Mouse (Mus musculus): ENCODE measurements around the gene Ereg.

The Ereg gene

DNA sequence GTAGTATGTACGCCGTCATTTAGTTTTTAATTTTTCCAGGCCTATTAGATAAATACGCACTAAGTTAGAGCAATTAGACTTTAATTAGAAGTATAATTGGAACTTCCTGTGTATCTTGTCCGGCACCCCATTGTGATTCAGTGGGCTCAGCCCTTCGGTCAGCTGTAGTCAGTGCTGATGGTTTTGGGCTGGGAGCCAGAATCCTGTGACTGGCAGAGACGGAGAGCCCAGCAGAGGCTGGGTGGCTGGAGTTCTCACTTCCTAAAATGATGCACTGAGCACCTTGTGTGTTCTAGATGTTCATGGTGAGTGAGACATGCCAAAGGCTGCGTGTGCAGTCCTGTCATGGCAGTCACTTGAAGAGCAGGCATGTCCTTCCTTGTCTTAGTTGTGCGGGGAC lies 36.6 kb downstream of the Ereg start:
- DNase-seq (ENCODE audit: low spot score in 2 of 2) = no peak

DNA sequence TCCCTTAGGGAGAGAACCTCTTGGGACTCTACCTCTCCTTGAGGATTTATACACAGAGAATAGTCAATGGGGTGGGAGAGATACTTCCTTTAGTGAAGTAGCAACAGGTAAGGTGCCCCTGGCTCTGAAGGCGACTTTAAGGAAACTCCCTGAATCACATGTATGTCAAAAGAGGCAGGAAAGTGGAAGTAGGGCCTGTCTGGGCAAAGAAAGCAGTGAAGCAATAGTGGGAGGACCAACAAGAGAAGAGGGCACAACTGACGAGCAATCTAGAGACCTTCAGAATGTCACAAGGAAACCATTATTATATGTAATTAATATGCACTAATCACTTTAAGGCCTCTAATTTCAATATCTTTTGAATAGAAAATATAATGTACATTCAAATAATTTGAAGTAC lies 39.5 kb downstream of the Ereg start:
- DNase-seq (ENCODE audit: low spot score in 2 of 2) = no peak

DNA sequence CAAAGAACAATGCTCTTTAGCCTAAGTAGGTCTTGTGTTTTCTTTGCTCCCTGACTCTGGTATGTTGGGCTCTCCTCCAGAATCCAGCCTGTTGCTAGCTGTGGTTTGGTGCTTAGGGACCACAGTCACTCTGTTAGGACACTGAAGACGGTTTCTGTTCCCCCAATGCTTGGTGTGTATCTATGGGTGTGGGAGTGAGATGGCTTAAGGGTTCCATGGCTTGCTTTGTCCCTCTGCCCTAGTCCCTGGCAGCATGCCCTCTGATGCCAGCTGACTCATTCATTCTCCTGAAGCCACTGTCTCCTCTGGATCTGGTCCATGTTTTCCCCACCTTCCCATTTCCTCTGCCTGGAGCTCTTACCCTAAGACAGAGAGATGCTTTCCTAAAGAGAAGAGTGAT lies 40.2 kb downstream of the Ereg start:
- DNase-seq (ENCODE audit: low spot score in 2 of 2) = no peak

DNA sequence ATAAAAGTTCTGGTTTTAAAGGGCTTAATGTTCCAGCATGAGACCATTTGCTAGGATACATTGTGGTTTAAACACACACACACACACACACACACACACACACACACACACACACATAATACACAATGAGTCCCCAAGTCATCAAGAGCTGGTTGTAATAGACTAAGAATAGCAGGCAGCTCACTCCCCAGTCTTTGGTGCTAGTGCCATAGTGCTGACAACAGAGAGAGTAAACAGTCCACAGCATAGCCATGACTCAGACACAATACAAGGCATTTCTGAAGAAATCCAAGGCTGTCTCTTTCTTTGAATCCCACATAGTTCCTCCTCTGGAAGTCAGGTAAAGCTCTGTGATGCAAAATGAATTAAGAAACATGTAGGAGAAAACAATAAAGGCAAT lies 44.2 kb downstream of the Ereg start:
- no peak for DNase-seq (ENCODE audit: low spot score in 2 of 2)

DNA sequence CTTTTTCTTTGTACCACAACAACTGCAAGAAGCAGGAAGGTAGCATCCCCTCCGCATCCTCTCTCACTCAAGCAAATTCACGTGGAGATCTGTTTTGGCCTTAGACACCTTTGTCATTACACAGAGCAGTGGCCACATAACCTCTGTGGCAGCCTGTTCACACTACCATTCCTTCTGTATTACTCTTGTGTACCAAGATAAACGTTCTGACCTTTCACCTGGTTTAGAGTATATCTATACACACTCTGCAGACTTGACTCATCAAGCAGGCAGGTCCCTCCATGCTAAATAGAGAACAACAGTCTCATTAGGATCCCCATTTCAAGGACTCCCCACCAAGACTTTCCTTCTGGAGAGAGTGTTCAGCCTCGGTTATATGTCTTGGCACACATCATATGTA lies 49.0 kb downstream of the Ereg start:
- no peak for DNase-seq (ENCODE audit: low spot score in 2 of 2)

DNA sequence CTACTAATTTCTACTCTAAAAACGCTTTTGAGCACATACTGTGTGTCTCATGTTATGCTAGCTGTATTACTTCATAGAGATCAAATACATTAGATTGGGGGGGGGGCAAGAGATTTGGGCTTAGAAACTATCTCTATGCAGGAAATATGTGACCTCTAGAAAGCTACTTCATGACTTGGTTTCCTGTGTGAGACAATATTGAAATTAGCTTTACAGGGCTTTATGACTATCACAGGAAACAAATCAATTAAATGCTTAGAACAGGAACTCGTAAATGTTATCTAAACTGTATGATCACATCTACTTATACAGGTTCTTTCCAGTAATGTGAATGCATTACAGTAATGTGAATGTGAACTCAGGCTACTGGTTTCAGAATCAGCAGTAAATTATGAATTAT lies 49.7 kb downstream of the Ereg start:
- DNase-seq (ENCODE audit: low spot score in 2 of 2) = no peak

DNA sequence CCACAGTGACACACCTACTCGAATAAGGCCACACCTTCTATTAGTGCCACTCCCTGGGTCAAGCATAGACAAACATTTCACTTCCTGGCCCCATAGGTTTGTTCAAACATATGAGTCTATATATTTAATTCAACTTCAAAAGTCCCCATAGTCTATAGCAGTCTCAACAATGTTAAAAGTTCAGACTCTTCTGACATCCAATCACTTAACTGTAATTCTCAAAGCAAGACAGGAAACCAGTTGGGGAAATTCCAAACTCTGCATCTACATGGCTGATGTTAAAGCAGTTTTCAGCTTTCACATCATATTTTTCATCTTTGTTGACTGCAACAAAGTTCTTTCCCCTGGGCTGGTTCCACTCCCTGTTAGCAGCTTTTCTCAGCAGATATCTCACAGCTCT lies 52.2 kb downstream of the Ereg start:
- DNase-seq (ENCODE audit: low spot score in 2 of 2) = no peak

DNA sequence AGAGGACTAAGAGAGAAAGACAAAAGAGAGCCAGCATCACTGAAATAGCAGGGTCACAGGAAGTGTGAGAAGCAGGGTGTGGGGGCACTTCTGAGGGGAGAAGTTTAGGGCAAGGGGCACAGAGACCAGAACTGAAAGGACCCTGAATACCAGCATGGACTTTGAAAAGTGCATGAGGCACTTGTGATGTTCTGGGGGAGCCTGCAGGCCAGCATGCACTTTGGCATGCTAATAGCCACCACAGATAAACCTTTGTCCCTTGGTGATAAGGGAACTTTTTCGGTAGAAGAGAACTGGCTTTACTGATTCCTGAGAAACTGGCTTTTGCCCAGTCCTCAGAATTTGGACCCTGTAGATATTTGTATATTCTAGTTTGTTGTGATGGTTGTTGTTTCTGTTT lies 60.5 kb downstream of the Ereg start:
- no peak for DNase-seq (ENCODE audit: low spot score in 2 of 2)

DNA sequence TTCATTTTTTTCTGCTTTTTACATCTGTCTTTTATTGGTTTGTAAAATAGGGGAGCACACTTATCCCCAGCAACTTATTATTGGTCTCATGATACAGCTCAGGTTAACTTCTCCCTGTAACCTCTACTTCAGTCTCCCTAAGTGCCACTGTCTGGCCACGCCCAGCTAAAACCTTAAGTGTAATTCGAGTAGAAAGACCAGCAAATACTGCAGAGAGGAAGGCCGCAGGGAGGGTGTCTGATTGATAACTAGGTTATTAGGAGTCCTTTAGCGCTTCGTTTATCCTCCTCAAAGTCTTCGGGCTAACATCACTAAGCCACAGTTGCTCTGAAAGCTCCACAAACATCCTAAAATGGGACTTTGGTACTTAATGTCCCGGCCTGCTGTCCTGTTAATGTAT lies 64.5 kb downstream of the Ereg start:
- no peak for DNase-seq (ENCODE audit: low spot score in 2 of 2)

DNA sequence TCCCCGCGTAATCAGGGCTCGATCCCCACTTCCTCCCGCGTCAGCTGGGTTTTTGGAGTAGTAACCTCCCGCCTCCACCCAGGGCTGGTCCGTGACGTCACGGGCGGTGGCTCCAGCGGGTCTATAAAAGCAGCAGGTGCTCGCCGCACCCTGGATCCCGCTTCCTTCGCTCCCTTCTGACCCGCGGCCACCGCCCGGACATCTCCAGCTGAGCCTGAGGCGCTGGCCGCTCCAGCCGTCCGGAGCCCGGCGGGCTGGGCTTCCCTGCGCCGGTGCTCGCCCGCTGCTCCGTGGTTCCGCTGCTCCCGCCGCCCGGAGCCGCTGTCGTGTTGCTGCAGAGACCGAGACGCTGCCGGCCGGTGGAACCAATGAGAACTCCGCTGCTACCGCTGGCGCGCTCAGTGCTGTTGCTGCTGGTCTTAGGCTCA lies 65.0 kb downstream of the Ereg start, which contains the start of gene Areg:
Gene Areg, plus strand, starts transcription at position 154 of the 428 bp plus-strand sequence.
- DNase-seq (ENCODE audit: low spot score in 2 of 2) = peak; percentile 15 to 25

DNA sequence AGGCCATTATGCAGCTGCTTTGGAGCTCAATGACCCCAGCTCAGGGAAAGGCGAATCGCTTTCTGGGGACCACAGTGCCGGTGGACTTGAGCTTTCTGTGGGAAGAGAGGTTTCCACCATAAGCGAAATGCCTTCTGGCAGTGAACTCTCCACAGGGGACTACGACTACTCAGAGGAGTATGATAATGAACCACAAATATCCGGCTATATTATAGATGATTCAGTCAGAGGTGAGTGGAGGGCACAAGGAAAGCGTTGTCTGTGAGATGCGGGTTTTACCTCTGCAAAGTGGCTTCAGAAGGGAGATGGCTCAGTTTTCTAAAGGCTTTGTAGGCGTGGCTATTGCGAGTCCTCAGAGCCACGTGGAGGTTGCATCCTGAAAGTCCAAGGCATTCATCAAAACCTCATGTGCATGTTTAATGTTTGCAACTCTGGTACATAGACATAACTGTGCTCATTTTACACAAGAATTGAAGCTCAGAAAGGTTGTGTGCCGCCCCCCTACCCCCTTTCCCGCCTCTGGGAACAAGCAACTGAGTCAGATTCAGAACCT lies 66.5 kb downstream of the Ereg start:
- DNase-seq (ENCODE audit: low spot score in 2 of 2) = no peak

Measured in thymus, postnatal 10 days (tissue).